Mouse (Mus musculus): ENCODE results near the gene Dcbld1.
"Not testable (repeated sequence)": the region's sequence is repeated elsewhere in the genome, so short reads cannot be mapped to it uniquely, and the experiment has no call there.

Gene Dcbld1

DNA sequence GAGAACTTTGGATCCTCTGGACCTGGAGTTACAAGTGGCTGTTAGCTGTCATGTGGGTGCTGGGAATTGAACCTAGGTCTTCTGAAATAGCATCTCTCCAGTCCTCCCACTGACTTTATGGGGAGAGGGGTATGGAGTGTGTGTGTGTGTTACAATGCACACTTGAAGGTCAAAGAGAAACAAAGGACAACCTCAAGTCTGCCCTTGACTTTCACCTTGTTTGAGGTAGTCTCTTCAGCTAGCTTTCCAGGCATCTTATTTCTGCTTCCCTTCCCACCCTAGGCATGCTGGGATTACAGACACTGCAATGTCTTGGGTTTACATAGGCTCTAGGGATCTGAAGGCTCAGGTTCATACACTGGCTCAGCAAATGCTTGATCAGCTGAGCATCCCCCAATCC is 68.9 kb downstream of the Dcbld1 start:
- Histone ChIP-seq H3K36me3 (ENCODE audit: insufficient read depth, low read length) (peaks cover 44% of the 10 kb centered on the region), H3K27me3 (ENCODE audit: insufficient read depth, low read length) (no peaks in the 10 kb centered on the region), H3K4me1 (replicated peaks; ENCODE audit: low read depth, low read length) (peaks cover 73% of the 10 kb centered on the region), H3K4me3 (replicated peaks; ENCODE audit: low read length) (no peak overlapping the region), H3K9me3 (ENCODE audit: low read length) (no peaks in the 10 kb centered on the region)
- TF ChIP-seq NANOG (IDR thresholded peaks at IDR 0.05; ENCODE audit: borderline replicate concordance, low read length) (no peak), POU5F1 (IDR thresholded peaks at IDR 0.05; ENCODE audit: borderline replicate concordance, low read length) (no peak), CTCF (conservative IDR thresholded peaks at IDR 0.05; ENCODE audit: low read length) (no peak)

DNA sequence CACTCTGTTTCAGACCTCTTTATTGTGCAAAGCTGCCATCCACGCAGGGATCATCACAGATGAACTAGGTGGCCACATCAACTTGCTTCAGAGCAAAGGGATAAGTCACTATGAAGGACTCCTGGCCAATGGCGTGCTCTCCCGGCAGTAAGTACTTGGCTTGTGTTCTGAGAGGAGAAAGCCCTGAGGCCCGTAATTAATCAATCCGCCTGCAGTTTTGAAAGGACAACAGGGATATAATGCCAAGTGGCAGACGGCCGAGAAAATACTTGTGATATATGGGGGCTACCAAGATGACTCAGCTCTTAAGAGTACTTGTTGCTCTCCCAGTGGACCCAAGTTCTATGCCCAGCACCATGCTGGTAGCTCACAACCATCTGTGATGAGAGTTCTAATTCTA is 71.2 kb downstream of the Dcbld1 start:
- no peak for TF ChIP-seq POU5F1 (IDR thresholded peaks at IDR 0.05; ENCODE audit: borderline replicate concordance, low read length)
- TF ChIP-seq NANOG (IDR thresholded peaks at IDR 0.05; ENCODE audit: borderline replicate concordance, low read length), result no peak
- no peak for TF ChIP-seq CTCF (conservative IDR thresholded peaks at IDR 0.05; ENCODE audit: low read length)
- H3K36me3 ChIP-seq (ENCODE audit: insufficient read depth, low read length), result peaks cover 57% of the 10 kb centered on the region

DNA sequence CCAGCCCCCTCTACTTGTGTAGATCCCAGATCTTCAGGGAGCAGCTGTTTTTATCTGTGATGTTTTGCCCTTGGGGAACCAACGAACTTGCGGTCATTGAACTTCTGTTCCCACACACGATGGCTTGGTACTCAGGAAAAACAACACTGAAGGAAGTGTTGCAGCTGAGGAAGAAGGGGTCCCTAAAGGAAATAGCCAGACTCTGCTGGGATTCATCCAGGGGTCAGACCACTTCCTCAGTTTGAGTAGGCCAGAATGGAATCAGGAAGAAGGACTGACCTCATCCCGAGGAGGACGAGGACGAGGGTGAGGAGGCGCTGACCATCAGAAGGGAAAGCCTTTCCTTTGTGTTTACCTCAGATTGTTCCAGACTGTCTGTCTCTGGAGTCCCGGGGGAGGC is 75.8 kb downstream of the Dcbld1 start:
- H3K9me3 ChIP-seq (ENCODE audit: low read length), result no peaks in the 10 kb centered on the region
- H3K4me1 ChIP-seq (replicated peaks; ENCODE audit: low read depth, low read length), result peaks cover 19% of the 10 kb centered on the region
- no peak for TF ChIP-seq CTCF (conservative IDR thresholded peaks at IDR 0.05; ENCODE audit: low read length)
- no peak overlapping the region for H3K4me3 ChIP-seq (replicated peaks; ENCODE audit: low read length)
- no peaks in the 10 kb centered on the region for H3K27me3 ChIP-seq (ENCODE audit: insufficient read depth, low read length)
- H3K36me3 ChIP-seq (ENCODE audit: insufficient read depth, low read length), result peaks cover 82% of the 10 kb centered on the region

More for the DNA sequence above, 71.2 kb downstream of the Dcbld1 start:
- peaks cover 54% of the 10 kb centered on the region for H3K4me1 ChIP-seq (replicated peaks; ENCODE audit: low read depth, low read length)
- no peaks in the 10 kb centered on the region for H3K27me3 ChIP-seq (ENCODE audit: insufficient read depth, low read length)
- H3K9me3 ChIP-seq (ENCODE audit: low read length), result no peaks in the 10 kb centered on the region
- H3K4me3 ChIP-seq (replicated peaks; ENCODE audit: low read length), result no peak overlapping the region

DNA sequence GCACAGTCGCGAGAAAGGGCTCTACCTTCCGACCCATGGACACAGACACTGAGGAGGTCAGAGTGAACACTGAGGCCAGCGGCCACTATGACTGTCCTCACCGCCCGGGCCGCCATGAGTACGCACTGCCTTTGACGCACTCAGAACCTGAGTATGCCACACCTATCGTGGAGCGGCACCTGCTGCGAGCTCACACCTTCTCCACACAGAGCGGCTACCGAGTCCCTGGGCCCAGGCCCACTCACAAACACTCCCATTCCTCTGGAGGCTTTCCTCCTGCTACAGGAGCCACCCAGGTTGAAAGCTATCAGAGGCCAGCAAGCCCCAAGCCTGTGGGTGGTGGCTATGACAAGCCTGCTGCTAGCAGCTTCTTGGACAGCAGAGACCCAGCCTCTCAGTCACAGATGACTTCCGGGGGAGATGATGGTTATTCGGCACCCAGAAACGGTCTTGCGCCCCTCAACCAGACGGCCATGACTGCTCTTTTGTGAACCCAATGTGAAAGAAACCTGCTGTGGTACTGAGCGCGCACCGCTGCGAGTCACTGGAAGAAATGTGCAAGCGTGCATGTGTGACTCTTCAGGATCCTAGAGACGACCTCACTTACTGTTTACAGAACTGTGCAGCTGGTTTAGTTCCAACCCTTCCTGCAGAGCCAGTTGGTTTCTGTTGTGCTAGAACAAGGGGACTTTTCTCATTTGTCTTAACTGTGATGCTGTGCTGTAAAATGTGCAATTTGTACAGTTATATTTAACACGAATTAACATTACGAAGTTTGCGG is 86.3 kb downstream of the Dcbld1 start:
- TF ChIP-seq POU5F1 (IDR thresholded peaks at IDR 0.05; ENCODE audit: borderline replicate concordance, low read length), result no peak
- TF ChIP-seq NANOG (IDR thresholded peaks at IDR 0.05; ENCODE audit: borderline replicate concordance, low read length), result no peak
- no peak for TF ChIP-seq CTCF (conservative IDR thresholded peaks at IDR 0.05; ENCODE audit: low read length)
- Histone ChIP-seq H3K27me3 (ENCODE audit: insufficient read depth, low read length) (no peaks in the 10 kb centered on the region), H3K36me3 (ENCODE audit: insufficient read depth, low read length) (peaks cover 76% of the 10 kb centered on the region), H3K4me1 (replicated peaks; ENCODE audit: low read depth, low read length) (peaks cover 25% of the 10 kb centered on the region), H3K4me3 (replicated peaks; ENCODE audit: low read length) (peak overlapping the region; percentile 70), H3K9me3 (ENCODE audit: low read length) (no peaks in the 10 kb centered on the region)

DNA sequence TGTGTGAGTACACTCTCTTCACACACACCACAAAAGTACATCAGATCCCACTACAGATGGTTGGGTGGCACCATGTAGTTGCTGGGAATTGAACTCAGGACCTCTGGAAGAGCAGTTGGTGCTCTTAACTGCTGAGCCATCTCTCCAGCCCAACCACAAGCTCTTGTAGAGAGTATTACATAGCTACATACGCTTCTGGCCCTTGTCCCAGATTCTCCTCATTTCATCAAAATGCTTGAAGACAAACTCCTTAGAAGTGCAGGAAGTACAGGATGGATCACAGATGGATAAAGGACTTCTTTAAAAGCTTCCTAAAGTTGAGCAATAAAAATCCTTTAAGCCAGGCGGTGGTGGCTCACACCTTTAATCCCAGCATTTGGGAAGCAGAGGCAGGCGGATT is 88.5 kb downstream of the Dcbld1 start:
- Histone ChIP-seq H3K36me3 (ENCODE audit: insufficient read depth, low read length) (peaks cover 54% of the 10 kb centered on the region), H3K9me3 (ENCODE audit: low read length) (no peaks in the 10 kb centered on the region), H3K27me3 (ENCODE audit: insufficient read depth, low read length) (no peaks in the 10 kb centered on the region), H3K4me3 (replicated peaks; ENCODE audit: low read length) (no peak overlapping the region), H3K4me1 (replicated peaks; ENCODE audit: low read depth, low read length) (peaks cover 40% of the 10 kb centered on the region)
- no peak for TF ChIP-seq CTCF (conservative IDR thresholded peaks at IDR 0.05; ENCODE audit: low read length)

DNA sequence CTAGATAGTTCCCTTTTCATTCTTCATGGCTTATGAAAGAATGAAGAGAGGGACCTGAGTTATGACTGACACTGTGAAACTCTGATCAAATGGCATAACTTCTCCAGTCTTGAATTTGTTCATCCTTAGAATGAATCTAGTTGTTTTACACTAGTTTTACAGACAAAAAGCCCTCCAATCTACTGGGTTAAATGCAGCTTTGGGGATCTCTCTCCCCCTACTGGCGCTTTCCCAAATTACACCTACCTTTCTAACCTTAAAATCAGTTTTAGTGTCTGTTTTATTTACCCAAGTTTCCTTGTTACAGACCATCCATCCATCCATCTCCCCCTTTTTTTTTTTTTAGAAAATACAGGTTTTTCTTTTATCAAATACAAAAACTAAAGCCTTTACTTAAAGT is 97.6 kb downstream of the Dcbld1 start:
- peaks cover 32% of the 10 kb centered on the region for H3K4me1 ChIP-seq (replicated peaks; ENCODE audit: low read depth, low read length)
- H3K27me3 ChIP-seq (ENCODE audit: insufficient read depth, low read length), result no peaks in the 10 kb centered on the region
- H3K4me3 ChIP-seq (replicated peaks; ENCODE audit: low read length), result no peak overlapping the region
- TF ChIP-seq POU5F1 (IDR thresholded peaks at IDR 0.05; ENCODE audit: borderline replicate concordance, low read length) (no peak), CTCF (conservative IDR thresholded peaks at IDR 0.05; ENCODE audit: low read length) (peak; percentile 88), NANOG (IDR thresholded peaks at IDR 0.05; ENCODE audit: borderline replicate concordance, low read length) (no peak)
- 0 out of 2 replicates have a peak, but pooled peaks cover 4% of the 10 kb centered on the region for H3K36me3 ChIP-seq (ENCODE audit: insufficient read depth, low read length)
- no peaks in the 10 kb centered on the region; the same call in 1 of the 2 replicates for H3K9me3 ChIP-seq (ENCODE audit: low read length)

DNA sequence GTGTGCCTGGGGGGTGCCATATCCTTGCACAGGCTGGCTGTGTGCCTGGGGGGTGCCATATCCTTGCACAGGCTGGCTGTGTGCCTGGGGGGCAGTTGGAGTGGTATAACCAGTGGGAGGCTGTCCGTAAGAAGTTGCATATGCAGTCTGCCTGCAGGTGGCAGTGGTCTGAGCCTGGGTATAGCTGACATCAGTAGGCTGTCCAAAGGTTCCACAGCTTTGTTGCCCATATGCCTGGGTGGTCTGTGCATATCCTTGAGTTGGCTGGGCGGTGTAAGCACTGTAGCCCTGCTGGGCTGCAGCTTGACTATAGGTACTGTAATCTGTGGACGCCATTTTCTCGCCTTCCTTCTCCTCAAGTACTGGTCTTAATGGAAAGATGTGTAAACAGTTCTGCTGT is 109.9 kb downstream of the Dcbld1 start:
- TF ChIP-seq CTCF (conservative IDR thresholded peaks at IDR 0.05; ENCODE audit: low read length), result 0 out of 2 replicates have a peak, but pooled peaks have one; percentile 5
- H3K4me3 ChIP-seq (replicated peaks; ENCODE audit: low read length); H3K27me3 ChIP-seq (ENCODE audit: insufficient read depth, low read length); H3K9me3 ChIP-seq (ENCODE audit: low read length): not testable (repeated sequence)
- Histone ChIP-seq H3K36me3 (ENCODE audit: insufficient read depth, low read length) (peaks cover 34% of the 10 kb centered on the region), H3K4me1 (replicated peaks; ENCODE audit: low read depth, low read length) (peaks cover 13% of the 10 kb centered on the region)

DNA sequence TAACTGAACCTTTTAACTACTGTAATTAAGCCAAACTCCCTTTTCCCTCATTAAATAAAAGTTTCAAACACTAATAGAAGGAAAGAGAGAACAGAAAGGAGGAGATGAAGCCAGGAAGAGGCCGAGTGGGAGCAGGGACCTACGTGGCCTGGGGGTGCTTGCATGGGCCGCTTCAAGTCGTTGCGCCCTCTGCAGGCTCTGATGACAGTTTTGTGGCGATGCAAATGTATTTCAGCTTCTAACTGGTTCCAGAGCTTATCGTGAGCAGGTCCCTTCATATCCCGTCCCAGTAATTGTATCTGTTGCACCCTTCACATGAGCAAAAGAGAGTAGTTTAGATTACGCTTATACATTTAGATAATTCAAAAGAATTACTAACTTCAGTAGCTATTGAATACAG is 119.8 kb downstream of the Dcbld1 start:
- H3K4me3 ChIP-seq (replicated peaks; ENCODE audit: low read length), result no peak overlapping the region
- H3K4me1 ChIP-seq (replicated peaks; ENCODE audit: low read depth, low read length), result no peaks in the 10 kb centered on the region
- H3K36me3 ChIP-seq (ENCODE audit: insufficient read depth, low read length), result peaks cover 32% of the 10 kb centered on the region
- H3K9me3 ChIP-seq (ENCODE audit: low read length), result no peaks in the 10 kb centered on the region
- no peaks in the 10 kb centered on the region for H3K27me3 ChIP-seq (ENCODE audit: insufficient read depth, low read length)
- TF ChIP-seq CTCF (conservative IDR thresholded peaks at IDR 0.05; ENCODE audit: low read length), result peak; percentile 44
- no peak for TF ChIP-seq POU5F1 (IDR thresholded peaks at IDR 0.05; ENCODE audit: borderline replicate concordance, low read length)

DNA sequence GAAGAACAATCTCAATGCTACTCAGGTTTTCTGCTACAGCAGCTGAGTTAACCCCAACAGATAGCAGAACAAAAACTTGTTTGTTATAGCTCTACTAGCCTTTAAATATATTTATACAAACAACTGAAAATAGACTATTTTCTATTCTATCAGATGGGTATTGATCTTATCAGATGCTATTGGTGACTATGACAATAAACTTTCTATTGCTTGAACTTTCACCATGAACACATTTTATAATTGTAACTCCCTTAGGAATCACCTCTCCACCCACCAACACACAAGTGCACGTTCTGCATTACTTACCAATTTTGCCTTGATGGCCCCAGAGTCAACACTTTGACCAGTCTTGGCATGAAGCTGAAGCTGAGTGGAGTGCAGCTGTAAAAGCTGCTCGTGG is 125.0 kb downstream of the Dcbld1 start, which contains the start of gene Gm26741:
Gene Gm26741, plus strand, starts transcription at position 301 of the 400 bp plus-strand sequence.
- H3K4me1 ChIP-seq (replicated peaks; ENCODE audit: low read depth, low read length), result peaks cover 8% of the 10 kb centered on the region; the same call in 1 of the 2 replicates
- no peak within 1 kb of the TSS for H3K4me3 ChIP-seq (replicated peaks; ENCODE audit: low read length)
- no peaks in the 10 kb centered on the region for H3K9me3 ChIP-seq (ENCODE audit: low read length)
- H3K27me3 ChIP-seq (ENCODE audit: insufficient read depth, low read length), result no peaks in the 10 kb centered on the region
- TF ChIP-seq NANOG (IDR thresholded peaks at IDR 0.05; ENCODE audit: borderline replicate concordance, low read length), result no peak
- peaks cover 4% of the 10 kb centered on the region; the same call in 1 of the 2 replicates for H3K36me3 ChIP-seq (ENCODE audit: insufficient read depth, low read length)
